Mouse (Mus musculus): Measurements from ENCODE around the gene Rap1a.

DNA sequence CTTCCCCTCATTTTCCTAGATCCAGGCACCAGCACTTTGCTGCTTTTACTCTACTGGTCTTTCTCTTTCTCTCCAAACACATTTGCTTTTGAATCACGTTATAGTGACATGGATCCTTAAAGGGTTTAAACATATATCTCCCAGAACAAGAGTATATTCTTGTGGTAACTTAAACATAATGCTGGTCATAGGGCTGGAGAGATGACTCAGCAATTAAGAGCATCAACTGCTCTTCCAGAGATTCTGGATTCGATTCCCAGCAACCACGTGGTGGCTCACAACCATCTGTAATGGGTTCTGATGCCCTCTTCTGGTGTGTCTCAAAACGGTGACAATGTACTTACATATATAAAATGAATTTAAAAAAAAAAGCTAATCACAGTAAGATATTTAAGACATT lies 68.8 kb downstream of the Rap1a start:
- TF ChIP-seq SMC3 (IDR thresholded peaks at IDR 0.05; ENCODE audit: low read depth, low read length) (no peak), CHD2 (IDR thresholded peaks at IDR 0.05; ENCODE audit: low read length) (no peak), CTCF (IDR thresholded peaks at IDR 0.05 in 2 of 3, conservative IDR thresholded peaks at IDR 0.05 in 1 of 3; ENCODE audit: control insufficient read depth in 1 of 3, insufficient read depth in 1 of 3, low read depth in 2 of 3, low read length in 3 of 3, poor library complexity in 1 of 3, severe bottlenecking in 1 of 3) (no peak; a peak in 1 of 6 replicates), EP300 (IDR thresholded peaks at IDR 0.05; ENCODE audit: low read depth in 1 of 2, low read length in 2 of 2) (no peak), ZNF384 (IDR thresholded peaks at IDR 0.05; ENCODE audit: low read depth, low read length) (no peak), TBP (IDR thresholded peaks at IDR 0.05; ENCODE audit: low read depth, low read length) (no peak), MYC (IDR thresholded peaks at IDR 0.05; ENCODE audit: low read depth, low read length) (no peak)

Measured in MEL (cell line).